Mouse (Mus musculus): Measurements from ENCODE around the gene Acp1.

GRCm38 (mm10) chr12:30928182-30928581, 16.8 kb upstream of the Acp1 start:
- TF ChIP-seq CTCF (IDR thresholded peaks at IDR 0.05; ENCODE audit: control insufficient read depth, insufficient read depth, insufficient read length) (no peak), MYOD1 (IDR thresholded peaks at IDR 0.05; ENCODE audit: control insufficient read depth, insufficient read length, low read depth) (no peak), MYOG (IDR thresholded peaks at IDR 0.05; ENCODE audit: control insufficient read depth, extremely low read depth, insufficient read length) (no peak)

Measured in C2C12 (cell line).